Mouse (Mus musculus) liver, adult 10 weeks (tissue): ENCODE data around the gene Atp2c1. TPM values are rescaled to one million over a fixed set of nuclear protein-coding genes. Genes with fewer than 3 reads are reported as not detected.

ENCODE experiments used
- polyA plus RNA-seq: library from polyadenylated mRNA; stranded (reverse); fragments of 350-450 nt; fragmentation: Illumina TruSeq; extraction: RNeasy Lipid Tissue Mini Kit (QIAGEN cat#74804); gene quantifications from one replicate; pipeline ENCODE4 v1.2.3, GENCODE M21; 2014; ENCODE audit warnings: low read depth, low replicate concordance

The Atp2c1 gene
- polyA plus RNA-seq: 48.6 TPM

GRCm38 (mm10) chr9:105527219-105527618 lies at the start of gene Atp2c1:
Gene Atp2c1, minus strand, starts transcription at chr9:105527319.

GRCm38 (mm10) chr9:105395218-105395627 lies 131.9 kb downstream of the Atp2c1 start, which contains the start of the genes Aste1 and Nek11:
Gene Aste1, plus strand, starts transcription at chr9:105395392.
Gene Nek11, minus strand, starts transcription at chr9:105395524.

Other genes starting within 250 kb of the Atp2c1 start
- gene Aste1, start 131.9 kb downstream of the Atp2c1 start, polyA plus RNA-seq: 7.5 TPM
- not detected for gene Nek11, start 131.8 kb downstream of the Atp2c1 start, polyA plus RNA-seq
- 8.9 TPM for gene Pik3r4, start 115.7 kb upstream of the Atp2c1 start, polyA plus RNA-seq